Mouse (Mus musculus) thymus, adult 2 months (tissue): ENCODE results near the gene Tmem139. TPM values are rescaled to one million over a fixed set of nuclear protein-coding genes. Genes with fewer than 3 reads are reported as not detected.
A peak's percentile ranks its signal among the peaks of the same experiment; 100 is the strongest.

Experiments used
- DNase-seq: peaks from one replicate; pipeline ENCODE4 v3.0.0; 2021
- H3K27ac ChIP-seq: fragments of 200-500 bp; 2 replicates; pipeline ENCODE4 v1.5.1; 2012; ENCODE audit warnings: low read length, control low read depth; ENCODE audit not compliant: control insufficient read depth, insufficient read depth
- H3K27me3 ChIP-seq: fragments of 200-500 bp; 2 replicates; pipeline ENCODE4 v1.6.1; 2012; ENCODE audit warnings: mild to moderate bottlenecking, low read length, moderate library complexity, mixed read lengths; ENCODE audit not compliant: control insufficient read depth, insufficient read depth
- H3K36me3 ChIP-seq: fragments of 200-500 bp; 2 replicates; pipeline ENCODE4 v1.6.1; 2012; ENCODE audit warnings: mild to moderate bottlenecking, low read length, moderate library complexity; ENCODE audit not compliant: control insufficient read depth, insufficient read depth
- H3K4me1 ChIP-seq: fragments of 200-500 bp; replicated peaks from 2 replicates; pipeline ENCODE4 v1.6.1; 2012; ENCODE audit warnings: low read length; ENCODE audit not compliant: control insufficient read depth, insufficient read depth
- H3K4me3 ChIP-seq: fragments of 200-500 bp; 2 replicates; pipeline ENCODE4 v1.5.1; 2012; ENCODE audit warnings: mild to moderate bottlenecking, low read length, control low read depth, moderate library complexity; ENCODE audit not compliant: control insufficient read depth, insufficient read depth
- CTCF ChIP-seq: fragments of 200-500 bp; IDR thresholded peaks from 2 replicates; pipeline ENCODE4 v1.5.1; 2012; ENCODE audit warnings: mild to moderate bottlenecking, control low read depth, low read length, moderate library complexity, borderline replicate concordance; ENCODE audit not compliant: control insufficient read depth, poor library complexity, insufficient read depth; ENCODE audit errors: extremely low read depth
- POLR2A ChIP-seq: fragments of 200-500 bp; IDR thresholded peaks from 2 replicates; pipeline ENCODE4 v1.6.1; 2012; ENCODE audit warnings: mild to moderate bottlenecking, low read length, control low read depth, moderate library complexity; ENCODE audit not compliant: control insufficient read depth, poor library complexity, insufficient read depth; ENCODE audit errors: extremely low read depth
- WGBS: fragments of 180-500 bp; shearing (Covaris S2); methylation state at CpG from one replicate; pipeline ENCODE4 v1.1.7; 2018; 5-methylcytosine and 5-hydroxymethylcytosine counted together
- polyA plus RNA-seq: library from polyadenylated mRNA; depleted of rRNA; stranded (reverse); fragments of >200 nt; gene quantifications from 2 replicates; pipeline ENCODE4 v1.2.3, GENCODE M21; 2012

Tmem139 gene
- polyA plus RNA-seq, 1 experiment: 0.59 TPM

DNA sequence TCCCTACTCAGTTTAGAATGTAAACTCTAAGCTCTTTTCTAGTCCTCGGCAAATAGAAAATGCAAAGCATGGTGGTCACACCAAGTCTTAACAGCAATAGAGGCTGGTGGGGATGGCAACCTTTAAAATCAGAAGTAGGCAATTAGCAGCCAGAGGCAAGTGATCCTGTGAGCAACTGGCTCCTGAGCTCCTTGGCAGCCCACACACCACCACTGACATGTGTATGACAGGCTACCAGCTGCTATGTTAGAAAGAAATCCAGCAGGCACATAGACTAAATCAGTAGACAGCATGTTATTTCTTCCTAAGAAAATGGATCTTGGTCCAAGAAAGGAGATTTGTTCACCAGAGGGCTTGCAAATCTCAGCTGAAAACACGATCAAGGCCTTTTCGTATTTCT is 30.6 kb upstream of the Tmem139 start:
- Histone ChIP-seq H3K36me3 (no peaks in the 10 kb centered on the region), H3K4me3 (no peak overlapping the region), H3K4me1 (no peaks in the 10 kb centered on the region), H3K27ac (no peak overlapping the region), H3K27me3 (no peaks in the 10 kb centered on the region)
- no peak for DNase-seq
- TF ChIP-seq POLR2A: no peak
- TF ChIP-seq CTCF: no peak
- 97% methylated on average over 3 of the region's 3 CpGs for WGBS

DNA sequence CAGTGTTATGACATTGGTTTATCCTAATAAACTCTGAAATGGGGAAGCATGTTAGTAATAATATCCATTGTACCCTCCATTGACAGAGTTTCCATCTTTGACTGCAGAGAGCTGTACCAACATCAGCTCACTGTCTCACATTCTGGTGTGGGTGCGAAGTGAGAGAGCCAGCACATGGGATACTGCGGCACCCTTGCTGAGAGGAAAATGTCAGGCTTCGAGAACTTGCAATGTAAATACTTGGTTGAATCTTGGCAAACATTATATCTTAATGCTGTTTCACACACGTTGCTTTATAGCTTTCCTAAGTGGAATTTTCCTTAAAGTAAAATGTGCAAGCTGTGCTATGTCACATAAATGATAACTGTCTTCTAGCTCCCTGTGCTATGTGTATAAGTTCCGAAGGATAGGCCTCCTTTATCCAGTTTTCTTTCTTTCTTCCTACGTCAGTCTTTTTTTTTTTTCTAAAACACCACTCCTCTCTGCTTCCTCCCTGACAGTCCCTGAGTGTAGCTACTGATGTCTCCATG is 24.4 kb upstream of the Tmem139 start:
- DNase-seq: no peak
- WGBS: 88% methylated on average over 6 of the region's 6 CpGs
- no peak for TF ChIP-seq CTCF
- TF ChIP-seq POLR2A: no peak
- H3K27ac ChIP-seq: no peak overlapping the region
- H3K4me1 ChIP-seq: no peaks in the 10 kb centered on the region
- H3K4me3 ChIP-seq: no peak overlapping the region
- no peaks in the 10 kb centered on the region for H3K27me3 ChIP-seq
- no peaks in the 10 kb centered on the region for H3K36me3 ChIP-seq

DNA sequence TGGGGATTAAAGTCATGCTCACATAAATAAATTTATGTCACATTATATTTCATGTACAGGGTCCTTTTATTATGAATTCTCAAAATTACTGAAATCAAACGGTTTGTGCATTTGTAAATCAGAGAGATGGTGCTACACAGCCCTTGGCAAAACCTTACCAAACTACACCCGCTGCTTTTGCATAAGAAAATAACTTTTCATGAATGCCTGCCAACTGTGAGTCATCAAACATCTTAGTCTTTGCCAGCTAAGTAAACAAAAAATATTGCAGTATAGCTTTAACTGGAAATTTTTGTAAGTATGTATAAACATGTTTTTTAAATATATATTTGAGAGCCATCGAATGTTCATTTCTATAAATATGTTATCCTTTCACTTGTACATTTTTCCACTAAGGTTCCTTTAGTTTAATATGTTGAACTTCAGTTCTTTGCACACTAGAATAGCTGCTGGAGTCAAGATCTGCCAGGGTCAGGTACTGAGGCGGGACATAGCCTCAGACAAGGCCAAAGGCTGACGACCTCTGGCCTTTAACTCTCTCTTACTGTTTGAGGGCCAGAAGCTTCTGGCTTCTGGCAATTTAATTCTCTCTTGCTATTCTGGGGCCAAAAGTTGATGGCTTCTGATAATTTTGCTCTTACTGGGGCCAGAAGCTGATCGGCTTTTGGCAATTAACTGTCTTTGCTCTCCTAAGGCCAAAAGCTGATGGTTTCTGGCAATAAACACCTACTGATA is 20.3 kb upstream of the Tmem139 start:
- no peak overlapping the region for H3K27ac ChIP-seq
- H3K27me3 ChIP-seq: no peaks in the 10 kb centered on the region
- no peak overlapping the region for H3K4me3 ChIP-seq
- DNase-seq: no peak
- WGBS: 93% methylated on average over 6 of the region's 6 CpGs
- H3K36me3 ChIP-seq: no peaks in the 10 kb centered on the region
- TF ChIP-seq CTCF (no peak), POLR2A (no peak)
- H3K4me1 ChIP-seq: peaks cover 6% of the 10 kb centered on the region

DNA sequence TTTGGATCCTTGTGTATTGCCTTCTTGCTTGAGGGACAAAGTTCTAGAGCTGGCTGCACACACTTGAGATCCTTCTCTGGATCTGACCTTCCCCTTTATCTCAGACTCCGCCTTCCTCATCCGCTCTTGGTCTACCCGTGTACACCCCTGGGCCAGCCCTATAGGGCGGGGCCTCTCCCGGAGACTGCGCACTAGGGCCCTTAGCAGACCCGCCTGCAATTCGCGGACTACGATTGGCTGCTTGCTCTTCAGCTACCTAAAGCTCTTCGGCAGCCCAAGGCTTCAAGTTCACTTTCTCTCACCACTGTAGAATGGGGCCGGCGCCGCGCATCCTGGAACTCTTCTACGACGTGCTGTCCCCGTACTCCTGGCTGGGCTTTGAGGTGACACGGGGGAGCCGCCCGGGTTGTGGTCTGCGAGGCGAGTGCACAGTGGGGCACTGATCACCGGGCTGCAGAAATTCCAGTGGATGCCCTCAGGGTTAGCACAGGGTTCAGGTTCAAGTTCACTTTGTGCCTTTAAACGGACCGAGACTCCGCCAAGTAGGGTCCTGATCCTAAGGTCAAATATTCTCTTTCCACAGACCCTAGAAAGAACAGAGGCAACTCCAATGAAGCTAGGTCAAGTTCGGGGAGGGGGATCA is 15.9 kb upstream of the Tmem139 start, which contains the start of gene Gstk1:
Gene Gstk1 (plus strand): TSS at position 225 of the 643 bp plus-strand sequence.
- no peak within 1 kb of the TSS for H3K27ac ChIP-seq
- DNase-seq: peak; percentile 84
- peaks cover 7% of the 10 kb centered on the region for H3K4me1 ChIP-seq
- H3K4me3 ChIP-seq: peak within 1 kb of the TSS; percentile 53
- H3K27me3 ChIP-seq: no peaks in the 10 kb centered on the region
- H3K36me3 ChIP-seq: no peaks in the 10 kb centered on the region
- 3% methylated on average over 28 of the region's 28 CpGs for WGBS
- TF ChIP-seq CTCF (no peak), POLR2A (peak; percentile 53; the same call in 1 of the 2 replicates)

DNA sequence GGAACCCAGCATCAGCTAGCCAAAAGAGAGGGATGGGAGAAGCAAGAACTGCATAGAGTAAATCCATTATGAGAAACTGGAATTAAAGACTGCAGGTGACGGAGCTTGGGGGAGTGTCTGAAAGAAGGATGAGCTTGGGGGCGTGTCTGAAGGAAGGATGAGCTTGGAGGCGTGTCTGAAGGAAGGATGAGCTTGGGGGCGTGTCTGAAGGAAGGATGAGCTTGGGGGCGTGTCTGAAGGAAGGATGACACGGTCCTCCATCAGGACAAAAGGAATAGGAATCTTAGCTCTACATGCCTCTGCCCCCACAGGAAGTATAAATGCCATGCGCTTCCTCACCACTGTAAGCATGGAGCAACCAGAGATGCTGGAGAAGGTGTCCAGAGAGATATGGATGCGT is 14.6 kb upstream of the Tmem139 start:
- no peaks in the 10 kb centered on the region for H3K27me3 ChIP-seq
- H3K36me3 ChIP-seq: no peaks in the 10 kb centered on the region
- TF ChIP-seq CTCF (no peak), POLR2A (no peak)
- 76% methylated on average over 8 of the region's 8 CpGs for WGBS
- no peak overlapping the region for H3K4me3 ChIP-seq
- no peak overlapping the region for H3K27ac ChIP-seq
- peak; percentile 14 for DNase-seq
- H3K4me1 ChIP-seq: peaks cover 7% of the 10 kb centered on the region

DNA sequence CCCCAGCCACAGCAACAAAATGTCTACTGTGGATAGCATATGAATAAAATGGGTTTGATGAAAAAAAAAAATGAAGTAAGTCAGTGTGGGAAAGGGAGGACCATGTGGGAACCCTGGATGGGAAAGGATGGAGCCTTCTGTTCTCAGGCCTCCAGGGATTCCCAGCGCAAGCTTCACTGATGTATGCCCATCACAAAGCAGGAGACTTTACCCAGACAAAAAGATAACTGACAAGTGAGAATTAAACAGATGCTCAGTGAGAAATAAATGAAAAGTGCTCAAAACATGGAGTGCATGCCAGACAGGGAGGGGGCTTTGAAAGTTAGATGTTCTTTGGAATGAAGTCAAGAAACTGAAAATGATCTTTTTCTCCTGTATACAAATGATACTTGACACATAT is 13.8 kb upstream of the Tmem139 start:
- H3K27ac ChIP-seq: no peak overlapping the region
- DNase-seq: no peak
- H3K4me3 ChIP-seq: no peak overlapping the region
- no peaks in the 10 kb centered on the region for H3K27me3 ChIP-seq
- no peaks in the 10 kb centered on the region for H3K36me3 ChIP-seq
- peaks cover 7% of the 10 kb centered on the region for H3K4me1 ChIP-seq
- WGBS: 97% methylated on average over 1 of the region's 1 CpGs
- TF ChIP-seq CTCF (no peak), POLR2A (no peak)
